ENCODE assay signal across 24 mouse cellular contexts in the genomic region with DNA sequence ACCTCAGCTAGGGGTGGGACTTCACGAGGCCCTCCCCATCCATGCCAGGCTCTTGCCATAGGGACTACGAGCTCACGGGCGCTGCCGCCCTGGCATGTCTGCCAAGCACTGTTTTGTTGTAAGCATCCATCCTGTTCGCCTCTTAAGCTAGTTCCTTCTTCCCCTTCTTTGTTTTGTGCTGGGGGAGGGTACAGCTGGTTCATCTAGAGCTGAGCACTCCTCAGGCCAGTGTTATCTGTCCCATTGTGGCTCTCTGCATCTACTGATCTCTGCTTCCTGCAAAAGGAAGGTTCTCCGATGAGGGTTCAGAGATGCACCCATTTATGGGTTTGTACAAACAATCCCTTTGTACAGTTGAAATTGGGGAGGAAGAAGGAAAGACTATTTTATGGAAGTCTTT. TPM values are rescaled to one million over a fixed set of nuclear protein-coding genes. Genes with fewer than 3 reads are reported as not detected.
A peak's percentile ranks its signal among the peaks of the same experiment; 100 is the strongest.
DNase-seq lines count a peak whose midpoint lies in the region; ATAC-seq lines count a peak whose summit lies in the region.
"Had no signal": no experiment of that assay in that cellular context is flagged by ENCODE, and none has a peak within 500 bp of the region (broad histone marks: within the 10 kb centered on the region; RNA-seq: fewer than 3 reads in every experiment).

No protein-coding gene starts in this region.

- H3K27me3 ChIP-seq in embryonic facial prominence, embryonic 13.5 days: no peaks in the 10 kb centered on the region
- 0 out of 2 replicates have a peak, but pooled peaks cover 1% of the 10 kb centered on the region for H3K27me3 ChIP-seq in embryonic facial prominence, embryonic 10.5 days (replicated peaks; ENCODE audit: low read depth, poor library complexity, severe bottlenecking)
- no peaks in the 10 kb centered on the region for H3K27me3 ChIP-seq in megakaryocyte, embryonic 14.5 days (replicated peaks)
- H3K27me3 ChIP-seq: forebrain, embryonic 12.5 days; forebrain, embryonic 15.5 days; heart, embryonic 13.5 days; hindbrain, embryonic 12.5 days; hindbrain, embryonic 15.5 days had no signal

- H3K36me3 ChIP-seq in embryonic facial prominence, embryonic 13.5 days: peaks cover 18% of the 10 kb centered on the region
- peaks cover 9% of the 10 kb centered on the region for H3K36me3 ChIP-seq in embryonic facial prominence, embryonic 10.5 days (replicated peaks)
- peaks cover 82% of the 10 kb centered on the region for H3K36me3 ChIP-seq in megakaryocyte, embryonic 14.5 days (replicated peaks; ENCODE audit: low read length)
- H3K36me3 ChIP-seq: forebrain, embryonic 12.5 days; forebrain, embryonic 15.5 days; hindbrain, embryonic 15.5 days had no signal

- no peak for DNase-seq in embryonic facial prominence, embryonic 10.5 days (ENCODE audit: low spot score)
- no peak for DNase-seq in cerebellum, adult 11-12 months
- DNase-seq in spleen, postnatal 10 days (ENCODE audit: low spot score in 2 of 2): no peak
- DNase-seq: adrenal gland, adult 2 months; adrenal gland, postnatal 25 days; cerebellum, adult 18-20 months; cerebellum, adult 9-10 months; cerebellum, postnatal 14 days; embryo, embryonic 11 days; gastrocnemius, postnatal 14 days; heart, adult 18-20 months; heart, postnatal 14 days had no signal

- peaks cover 27% of the 10 kb centered on the region for H3K4me1 ChIP-seq in embryonic facial prominence, embryonic 13.5 days
- peaks cover 30% of the 10 kb centered on the region for H3K4me1 ChIP-seq in embryonic facial prominence, embryonic 10.5 days
- peaks cover 75% of the 10 kb centered on the region for H3K4me1 ChIP-seq in megakaryocyte, embryonic 14.5 days

- ATAC-seq in embryonic facial prominence, embryonic 13.5 days (ENCODE audit: insufficient number of reproducible peaks, insufficient read depth, low FRiP score, low TSS enrichment, low read depth): no peak
- ATAC-seq in megakaryocyte, adult 5-6 weeks (ENCODE audit: poor library complexity, severe bottlenecking): no peak
- peak; percentile 35; the same call in 1 of the 2 replicates for ATAC-seq in granulocyte monocyte progenitor cell, adult 5-6 weeks (replicated peaks; ENCODE audit: poor library complexity, severe bottlenecking)
- 0 out of 2 replicates have a peak, but pooled peaks have one; percentile 17 for ATAC-seq in megakaryocyte-erythroid progenitor cell, adult 5-6 weeks (replicated peaks; ENCODE audit: low FRiP score, low TSS enrichment, poor library complexity, severe bottlenecking)
- ATAC-seq: forebrain, embryonic 15.5 days; intestine, postnatal 0 days had no signal

- H3K27ac ChIP-seq in embryonic facial prominence, embryonic 13.5 days: no peak overlapping the region
- no peak overlapping the region for H3K27ac ChIP-seq in embryonic facial prominence, embryonic 10.5 days (replicated peaks)
- H3K27ac ChIP-seq: forebrain, embryonic 12.5 days; forebrain, embryonic 15.5 days; heart, embryonic 13.5 days; hindbrain, embryonic 12.5 days; hindbrain, embryonic 15.5 days had no signal

- H3K4me3 ChIP-seq in embryonic facial prominence, embryonic 13.5 days: no peak overlapping the region
- no peak overlapping the region for H3K4me3 ChIP-seq in embryonic facial prominence, embryonic 10.5 days
- H3K4me3 ChIP-seq in megakaryocyte, embryonic 14.5 days (replicated peaks): peak overlapping the region; percentile 23
- H3K4me3 ChIP-seq: erythroblast, embryonic 14.5 days; forebrain, embryonic 12.5 days; forebrain, embryonic 15.5 days; heart, embryonic 13.5 days; hindbrain, embryonic 12.5 days; hindbrain, embryonic 15.5 days had no signal

- no peaks in the 10 kb centered on the region for H3K9me3 ChIP-seq in embryonic facial prominence, embryonic 13.5 days
- H3K9me3 ChIP-seq in embryonic facial prominence, embryonic 10.5 days: no peaks in the 10 kb centered on the region
- no peaks in the 10 kb centered on the region for H3K9me3 ChIP-seq in megakaryocyte, embryonic 14.5 days
- H3K9me3 ChIP-seq: forebrain, embryonic 12.5 days; forebrain, embryonic 15.5 days; heart, embryonic 13.5 days; hindbrain, embryonic 12.5 days; hindbrain, embryonic 15.5 days had no signal

- H3K9ac ChIP-seq in embryonic facial prominence, embryonic 13.5 days: 0 out of 2 replicates have a peak overlapping the region, but pooled peaks have one; percentile 16
- H3K9ac ChIP-seq: forebrain, embryonic 12.5 days; forebrain, embryonic 15.5 days; heart, embryonic 13.5 days; hindbrain, embryonic 12.5 days; hindbrain, embryonic 15.5 days had no signal

- 84% methylated on average over 7 of the region's 7 CpGs for whole genome bisulfite sequencing in embryonic facial prominence, embryonic 13.5 days
- WGBS in embryonic facial prominence, embryonic 10.5 days: 79% methylated on average over 7 of the region's 7 CpGs

- no peak overlapping the region for H3K4me2 ChIP-seq in embryonic facial prominence, embryonic 13.5 days
- H3K4me2 ChIP-seq: forebrain, embryonic 12.5 days; forebrain, embryonic 15.5 days; heart, embryonic 13.5 days; hindbrain, embryonic 12.5 days; hindbrain, embryonic 15.5 days had no signal

RNA-seq across cellular contexts. Expression of a gene that starts 9.1 kb away (rescaled TPM):
- polyA plus RNA-seq in embryonic facial prominence, embryonic 13.5 days (2015; fragmentation: Nextera tagmentation; extraction: Ambion mirVana): 9.0 and 9.9 TPM in 2 replicates
- 4.2 and 5.6 TPM in 2 replicates for polyA plus RNA-seq in embryonic facial prominence, embryonic 10.5 days (2016; fragmentation: Nextera tagmentation; extraction: Ambion mirVana)
- 3.4 and 7.3 TPM in 2 replicates for polyA plus RNA-seq in megakaryocyte, embryonic 14.5 days (2012; ENCODE audit: insufficient read depth, low replicate concordance)
- total RNA-seq in megakaryocyte, adult 5-6 weeks (2015): 7.3 and 8.1 TPM in 2 replicates
- 3.5 and 13.3 TPM in 2 replicates for total RNA-seq in megakaryocyte, adult 5-6 weeks (2017)
- total RNA-seq in granulocyte monocyte progenitor cell, adult 5-6 weeks (2014; fragmentation: Nextera tagmentation): 4.0 and 5.9 TPM in 2 replicates
- total RNA-seq in granulocyte monocyte progenitor cell, adult 5-6 weeks (2017): 2.0 and 2.3 TPM in 2 replicates
- total RNA-seq in megakaryocyte-erythroid progenitor cell, adult 5-6 weeks (2014; fragmentation: Nextera tagmentation): 3.8 and 5.3 TPM in 2 replicates
- total RNA-seq in megakaryocyte-erythroid progenitor cell, adult 5-6 weeks (2017): 1.7 and 5.7 TPM in 2 replicates

RNA-seq across cellular contexts. Expression of a gene that starts 31.7 kb away (rescaled TPM):
- polyA plus RNA-seq in embryonic facial prominence, embryonic 13.5 days (2015; fragmentation: Nextera tagmentation; extraction: Ambion mirVana): 21.1 and 22.8 TPM in 2 replicates
- 24.4 and 24.5 TPM in 2 replicates for polyA plus RNA-seq in embryonic facial prominence, embryonic 10.5 days (2016; fragmentation: Nextera tagmentation; extraction: Ambion mirVana)
- 5.7 and 6.6 TPM in 2 replicates for polyA plus RNA-seq in megakaryocyte, embryonic 14.5 days (2012; ENCODE audit: insufficient read depth, low replicate concordance)
- 15.8 and 17.2 TPM in 2 replicates for total RNA-seq in megakaryocyte, adult 5-6 weeks (2015)
- total RNA-seq in megakaryocyte, adult 5-6 weeks (2017): 19.5 and 24.9 TPM in 2 replicates
- total RNA-seq in granulocyte monocyte progenitor cell, adult 5-6 weeks (2014; fragmentation: Nextera tagmentation): 26.7 and 30.1 TPM in 2 replicates
- 28.4 and 33.3 TPM in 2 replicates for total RNA-seq in granulocyte monocyte progenitor cell, adult 5-6 weeks (2017)
- 34.2 and 38.8 TPM in 2 replicates for total RNA-seq in megakaryocyte-erythroid progenitor cell, adult 5-6 weeks (2014; fragmentation: Nextera tagmentation)
- total RNA-seq in megakaryocyte-erythroid progenitor cell, adult 5-6 weeks (2017): 33.0 and 35.5 TPM in 2 replicates

Comparison
In these comparisons a context has a peak if more than half of its experiments do, and no peak if none do; other contexts are left out.
1. ATAC-seq: peak in granulocyte monocyte progenitor cell, adult 5-6 weeks (single experiment) and megakaryocyte-erythroid progenitor cell, adult 5-6 weeks (single experiment); none in embryonic facial prominence, embryonic 13.5 days (single experiment) and megakaryocyte, adult 5-6 weeks (single experiment).